Mouse (Mus musculus): Measurements from ENCODE around the gene Snx15. TPM values are rescaled to one million over a fixed set of nuclear protein-coding genes. Genes with fewer than 3 reads are reported as not detected.

The Snx15 gene
- total RNA-seq, 4 experiments from 2014 or later: 14.8 to 18.0 (median 15.6) TPM

DNA sequence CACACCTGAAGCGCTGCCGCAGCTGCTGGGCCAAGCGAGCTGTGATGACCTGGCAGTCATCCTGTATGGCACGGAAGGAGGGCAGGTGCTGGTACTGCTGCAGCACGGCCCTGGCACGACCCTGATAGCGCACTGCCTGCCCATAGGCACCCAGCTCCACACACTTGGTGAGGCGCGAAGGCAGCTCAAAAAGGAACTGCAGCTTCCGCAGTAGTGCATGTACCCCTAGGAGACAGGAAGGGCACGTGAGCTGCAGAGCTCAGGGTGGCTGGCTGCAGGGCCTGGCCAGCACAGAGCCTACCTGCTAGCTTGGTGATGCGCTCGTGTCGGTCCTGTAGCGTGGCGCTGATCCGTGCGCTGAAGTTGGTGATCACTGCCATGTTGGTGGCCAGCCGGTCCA is 56.8 kb downstream of the Snx15 start:
- DNase-seq (ENCODE audit: low spot score): no peak

GRCm38 (mm10) chr19:6070571-6071250 is 57.4 kb downstream of the Snx15 start:
- DNase-seq (ENCODE audit: low spot score): no peak

- no peak for DNase-seq (ENCODE audit: low spot score)
These were observed 58.3 kb downstream of the Snx15 start for GRCm38 (mm10) chr19:6069851-6070250.

Other genes with a start within 250 kb of the Snx15 start
- gene Tigd3, start 234.2 kb downstream of the Snx15 start, total RNA-seq (2022): under 1 TPM; 0.23 to 0.50 (median 0.34) TPM
- 10 to 100 TPM; 71.9 to 95.2 (median 81.1) TPM for gene Dpf2, start 215.3 kb downstream of the Snx15 start, total RNA-seq (2022)
- 1 to 10 TPM; 6.0 to 9.7 (median 8.9) TPM for gene Cdc42ep2, start 203.5 kb downstream of the Snx15 start, total RNA-seq (2022)
- gene Pola2, start 164.1 kb downstream of the Snx15 start, total RNA-seq (2022): 10 to 100 TPM in 2 of 4 experiments, 1 to 10 TPM in 2; 7.8 to 13.5 (median 9.3) TPM
- not detected for gene Slc22a20, start 142.2 kb downstream of the Snx15 start, total RNA-seq (2022)
- 10 to 100 TPM; 28.2 to 43.0 (median 35.8) TPM for gene Capn1, start 112.4 kb downstream of the Snx15 start, total RNA-seq (2022)
- 10 to 100 TPM; 18.9 to 21.7 (median 21.4) TPM for gene Syvn1, start 81.7 kb downstream of the Snx15 start, total RNA-seq (2022)
- 10 to 100 TPM; 33.7 to 44.8 (median 40.9) TPM for gene Mrpl49, start 70.5 kb downstream of the Snx15 start, total RNA-seq (2022)
- 100 to 1,000 TPM; 526 to 624 (median 583) TPM for gene Fau, start 70.5 kb downstream of the Snx15 start, total RNA-seq (2022)
- 10 to 100 TPM; 11.8 to 14.1 (median 13.0) TPM for gene Znhit2, start 67.1 kb downstream of the Snx15 start, total RNA-seq (2022)
- 1 to 10 TPM; 3.1 to 3.9 (median 3.2) TPM for gene Tm7sf2, start 59.9 kb downstream of the Snx15 start, total RNA-seq (2022)
- 10 to 100 TPM; 18.3 to 23.7 (median 21.1) TPM for gene Vps51, start 51.1 kb downstream of the Snx15 start, total RNA-seq (2022)
- not detected for gene Tmem262, start 48.3 kb downstream of the Snx15 start, total RNA-seq (2022)
- not detected for gene Gm28374, start 46.0 kb downstream of the Snx15 start, total RNA-seq (2022)
- 10 to 100 TPM; 15.4 to 20.8 (median 17.4) TPM for gene Zfpl1, start 43.3 kb downstream of the Snx15 start, total RNA-seq (2022)
- gene Cdca5, start 43.3 kb downstream of the Snx15 start, total RNA-seq (2022): under 1 TPM in 1 of 4 experiments, not detected in 3; 0.16 TPM
- gene AC131692.1, start 33.9 kb downstream of the Snx15 start, total RNA-seq (2022): not detected
- gene Naaladl1, start 22.5 kb downstream of the Snx15 start, total RNA-seq (2022): not detected
- gene Sac3d1, start 9.7 kb downstream of the Snx15 start, total RNA-seq (2022): 10 to 100 TPM in 1 of 4 experiments, 1 to 10 TPM in 3; 8.0 to 10.4 (median 9.0) TPM
- gene Batf2, start 12.7 kb upstream of the Snx15 start, total RNA-seq (2022): 1 to 10 TPM in 1 of 4 experiments, under 1 TPM in 3; 0.31 to 1.4 (median 0.43) TPM
- 10 to 100 TPM; 77.6 to 82.7 (median 79.4) TPM for gene Arl2, start 13.2 kb upstream of the Snx15 start, total RNA-seq (2022)
- gene Majin, start 56.1 kb upstream of the Snx15 start, total RNA-seq (2022): not detected
- gene Gpha2, start 98.1 kb upstream of the Snx15 start, total RNA-seq (2022): not detected
- 10 to 100 TPM; 32.9 to 35.9 (median 34.4) TPM for gene Ppp2r5b, start 107.6 kb upstream of the Snx15 start, total RNA-seq (2022)
- 10 to 100 TPM; 22.3 to 28.0 (median 25.8) TPM for gene Atg2a, start 113.4 kb upstream of the Snx15 start, total RNA-seq (2022)
- gene Ehd1, start 148.4 kb upstream of the Snx15 start, total RNA-seq (2022): 10 to 100 TPM; 88.7 to 99.1 (median 92.3) TPM
- gene Cdc42bpg, start 178.2 kb upstream of the Snx15 start, total RNA-seq (2022): 10 to 100 TPM; 14.7 to 17.1 (median 15.4) TPM
- 10 to 100 TPM in 3 of 4 experiments, 1 to 10 TPM in 1; 10.0 to 16.0 (median 12.3) TPM for gene Men1, start 206.7 kb upstream of the Snx15 start, total RNA-seq (2022)
- gene Map4k2, start 212.8 kb upstream of the Snx15 start, total RNA-seq (2022): 10 to 100 TPM; 33.4 to 44.4 (median 34.7) TPM
- 100 to 1,000 TPM in 1 of 4 experiments, 10 to 100 TPM in 3; 84.3 to 103 (median 91.3) TPM for gene Sf1, start 235.4 kb upstream of the Snx15 start, total RNA-seq (2022)